Mouse (Mus musculus) T-helper 1 cell (primary cell): ENCODE results near the gene Pf4.
"Not testable (repeated sequence)": the region's sequence is repeated elsewhere in the genome, so short reads cannot be mapped to it uniquely, and the experiment has no call there.

Experiments used
- in situ Hi-C: fragments of 300-600 bp; cut with MboI, MseI; formaldehyde crosslinking; loops from one replicate; pipeline ENCODE4 v1.15.1; 2025; ENCODE audit warnings: high pct_unique_total_duplicates

Pf4 gene

DNA sequence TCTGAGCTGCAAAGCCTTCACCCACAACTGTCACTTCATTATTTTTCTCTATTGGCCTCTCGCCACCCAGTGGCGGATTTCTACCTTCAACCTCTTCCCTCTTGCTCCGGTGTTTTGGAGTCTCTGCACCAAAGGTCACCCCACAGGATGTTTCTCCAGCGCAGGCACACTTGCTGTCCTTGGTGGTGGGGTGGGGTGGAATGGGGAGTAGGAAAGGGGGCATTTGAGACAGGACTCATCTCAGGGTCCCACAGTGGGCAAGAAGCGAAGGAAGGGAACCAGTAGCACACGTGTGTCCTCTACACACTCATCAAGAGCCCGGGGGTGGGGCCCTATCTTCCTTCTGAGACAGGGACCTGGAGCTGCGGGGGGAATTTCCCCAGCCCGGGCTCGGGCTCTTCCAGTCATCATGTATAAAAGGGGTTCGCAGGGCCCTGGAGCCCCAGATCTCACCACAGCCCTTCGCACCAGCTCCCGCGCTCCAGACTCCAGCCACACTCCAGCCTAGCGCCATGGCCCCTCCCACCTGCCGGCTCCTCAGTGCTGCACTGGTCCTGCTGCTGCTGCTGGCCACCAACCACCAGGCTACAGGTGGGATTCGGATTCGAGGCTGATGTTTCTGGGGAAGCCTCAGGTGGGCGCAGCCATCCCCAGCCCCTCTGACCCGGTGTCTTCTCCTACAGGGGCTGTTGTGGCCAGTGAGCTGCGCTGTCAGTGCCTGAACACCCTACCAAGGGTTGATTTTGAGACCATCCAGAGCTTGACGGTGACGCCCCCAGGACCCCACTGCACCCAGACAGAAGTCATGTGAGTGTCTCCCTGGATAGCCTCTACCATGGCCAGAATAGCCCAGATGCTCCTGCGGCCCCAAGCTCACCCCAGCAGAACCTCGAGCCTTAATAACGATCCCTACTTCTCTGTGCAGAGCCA lies 13.7 kb downstream of the Pf4 start, which contains the start of gene Cxcl3:
Cxcl3 (plus strand) TSS at position 445 of the 930 bp plus-strand sequence.
- in situ Hi-C loops, result no loop called here

- in situ Hi-C loops, result no loop called here
Measured at GRCm38 (mm10) chr5:90788114-90788513, 15.9 kb downstream of the Pf4 start.

- in situ Hi-C loops, result loop anchor here (5.0 kb wide), 1 partner anchor 132 kb away; no protein-coding TSS in a partner anchor
Measured at GRCm38 (mm10) chr5:90789306-90790073, 17.3 kb downstream of the Pf4 start.

DNA sequence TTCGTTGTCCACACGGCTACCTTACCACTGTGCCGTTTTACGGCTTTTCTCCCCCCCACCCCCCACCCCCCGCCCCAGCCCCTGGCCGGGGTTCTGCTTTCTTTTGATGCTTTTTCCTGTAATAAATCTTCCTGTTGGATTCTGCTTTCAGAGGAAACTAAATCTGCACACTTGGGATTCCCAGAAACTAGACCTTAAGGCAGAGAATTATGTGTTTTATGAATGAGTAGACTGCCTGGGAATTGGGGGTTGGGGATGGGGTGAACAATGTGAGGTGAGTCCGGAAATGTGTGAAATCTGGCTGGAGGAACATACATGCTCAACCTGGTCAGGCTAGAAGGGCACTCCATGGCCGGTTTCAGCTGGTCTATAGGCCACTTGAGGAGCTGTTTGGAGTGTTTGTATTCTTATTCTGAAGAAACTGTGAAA lies 17.9 kb downstream of the Pf4 start:
- in situ Hi-C loops, result loop anchor here (5.0 kb wide), 1 partner anchor 133 kb away; no protein-coding TSS in a partner anchor

GRCm38 (mm10) chr5:90794195-90794625 lies 22.0 kb downstream of the Pf4 start, which contains the start of gene Cxcl15:
Gene Cxcl15 (plus strand): TSS chr5:90794534.
- in situ Hi-C loops, result loop anchor here (5.0 kb wide), 1 partner anchor 137 kb away; no protein-coding TSS in a partner anchor

DNA sequence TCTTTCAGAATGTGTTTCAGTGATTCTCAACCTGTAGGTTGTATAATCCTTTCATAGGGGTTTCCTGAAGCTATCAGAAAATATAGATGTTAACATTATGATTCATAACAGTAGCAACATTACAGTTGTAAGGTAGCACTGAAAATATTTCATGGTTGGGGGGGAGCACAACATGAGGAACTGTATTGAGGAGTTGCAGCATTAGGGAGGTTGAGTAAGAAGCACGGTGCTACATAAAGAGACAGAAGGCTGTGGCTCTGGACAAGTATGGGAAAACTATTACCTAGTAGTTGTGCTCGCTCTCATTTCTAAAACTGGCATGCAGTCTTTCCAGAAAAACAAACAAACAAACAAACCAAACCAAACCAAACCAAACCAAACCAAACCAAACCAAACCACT lies 23.2 kb downstream of the Pf4 start:
- in situ Hi-C loops, result not testable (repeated sequence)

DNA sequence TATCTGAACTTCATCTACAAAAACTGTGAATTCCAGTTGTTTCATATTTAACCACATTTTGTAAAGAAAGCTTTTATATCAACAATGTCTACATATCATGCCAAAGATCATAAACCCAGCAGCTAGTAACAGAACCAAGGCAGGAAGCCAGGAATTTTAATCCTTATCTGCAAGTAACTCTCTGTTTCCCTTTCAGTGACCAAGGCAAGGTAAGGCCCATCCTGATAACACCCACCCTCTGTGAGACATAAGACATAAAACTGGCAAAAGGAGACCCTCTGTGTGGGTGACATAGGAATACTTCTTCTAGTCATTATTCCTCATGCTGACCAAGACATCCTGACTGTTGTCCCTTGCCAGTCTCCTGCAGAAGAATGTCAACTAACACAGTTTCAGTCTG lies 32.3 kb downstream of the Pf4 start:
- in situ Hi-C loops, result no loop called here

DNA sequence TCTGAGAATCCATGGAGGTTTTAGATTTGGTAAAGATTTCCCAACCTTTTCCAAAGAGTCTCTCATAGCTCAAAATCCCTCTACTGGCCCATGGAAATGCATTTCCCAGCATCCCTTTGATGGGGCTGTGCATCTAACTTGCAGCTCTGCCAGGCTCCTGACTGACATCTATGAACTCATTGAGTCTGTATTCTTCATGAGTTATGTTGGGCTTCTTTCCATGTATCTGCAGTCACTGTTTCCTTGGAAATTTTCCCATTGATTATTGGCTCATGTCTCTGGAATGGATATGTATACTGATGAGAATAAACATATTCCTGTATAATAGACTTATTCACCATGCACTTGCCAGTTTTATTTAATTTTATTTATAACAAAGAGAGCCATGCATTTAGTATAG lies 33.8 kb downstream of the Pf4 start:
- in situ Hi-C loops, result no loop called here

DNA sequence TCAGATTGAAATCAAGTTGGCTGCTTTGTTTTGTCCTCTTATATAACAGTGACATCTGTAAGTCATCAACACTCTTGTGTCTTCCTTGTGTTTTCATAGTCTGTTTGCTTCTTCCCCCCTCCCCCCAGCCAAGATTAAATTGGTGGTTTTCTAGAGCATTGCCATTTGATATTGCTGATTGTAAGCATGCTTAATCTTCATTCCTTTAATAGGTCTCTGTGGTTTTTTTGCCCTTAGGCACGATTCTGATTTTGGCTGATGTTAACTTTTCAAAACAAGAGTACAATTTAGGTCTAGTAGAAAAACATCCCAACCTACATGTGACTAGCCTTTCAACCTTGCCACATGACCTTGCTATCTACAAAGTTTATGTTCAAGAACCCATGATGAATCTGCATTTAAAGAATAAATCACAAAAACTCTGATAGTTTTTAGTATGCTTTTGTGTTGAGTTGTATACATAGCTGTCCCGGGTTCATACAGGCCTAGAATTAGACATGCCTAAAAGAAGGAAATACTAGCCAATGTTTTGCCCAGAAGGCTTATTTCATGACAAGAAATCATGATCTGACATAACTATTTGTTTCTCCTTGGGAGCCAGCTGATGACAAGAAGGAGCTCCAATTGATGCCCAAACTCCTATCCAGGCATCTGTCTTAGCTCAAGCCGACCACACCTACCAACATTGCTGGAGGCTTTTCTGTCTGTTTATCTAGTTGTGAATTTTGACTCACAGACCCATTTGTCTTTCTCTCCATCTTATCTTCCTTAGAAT lies 35.1 kb downstream of the Pf4 start:
- in situ Hi-C loops, result no loop called here

DNA sequence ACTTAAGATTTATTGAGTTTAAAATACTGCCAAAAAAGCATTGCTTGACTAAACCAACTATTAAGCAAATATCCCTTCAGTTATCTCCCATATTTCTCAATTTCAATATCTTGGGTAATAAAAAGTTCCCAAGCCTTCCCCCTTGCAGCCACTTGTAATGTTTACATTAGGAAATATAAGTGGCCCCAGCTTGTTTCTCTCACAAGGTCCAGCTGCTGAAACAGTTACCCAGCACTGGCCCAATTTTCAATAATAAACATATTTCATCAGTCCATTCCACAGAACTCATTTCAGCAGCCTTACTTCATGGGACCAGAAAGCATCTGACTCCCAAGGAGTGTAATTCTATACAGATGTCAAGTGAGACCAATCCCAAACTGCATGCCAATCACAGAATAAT lies 47.5 kb downstream of the Pf4 start:
- in situ Hi-C loops, result no loop called here
